Mouse (Mus musculus): ENCODE data around the gene Ncor1. TPM values are rescaled to one million over a fixed set of nuclear protein-coding genes. Genes with fewer than 3 reads are reported as not detected.

Ncor1 gene
- polyA plus RNA-seq, 1 experiment from 2014 or later = 209 TPM

DNA sequence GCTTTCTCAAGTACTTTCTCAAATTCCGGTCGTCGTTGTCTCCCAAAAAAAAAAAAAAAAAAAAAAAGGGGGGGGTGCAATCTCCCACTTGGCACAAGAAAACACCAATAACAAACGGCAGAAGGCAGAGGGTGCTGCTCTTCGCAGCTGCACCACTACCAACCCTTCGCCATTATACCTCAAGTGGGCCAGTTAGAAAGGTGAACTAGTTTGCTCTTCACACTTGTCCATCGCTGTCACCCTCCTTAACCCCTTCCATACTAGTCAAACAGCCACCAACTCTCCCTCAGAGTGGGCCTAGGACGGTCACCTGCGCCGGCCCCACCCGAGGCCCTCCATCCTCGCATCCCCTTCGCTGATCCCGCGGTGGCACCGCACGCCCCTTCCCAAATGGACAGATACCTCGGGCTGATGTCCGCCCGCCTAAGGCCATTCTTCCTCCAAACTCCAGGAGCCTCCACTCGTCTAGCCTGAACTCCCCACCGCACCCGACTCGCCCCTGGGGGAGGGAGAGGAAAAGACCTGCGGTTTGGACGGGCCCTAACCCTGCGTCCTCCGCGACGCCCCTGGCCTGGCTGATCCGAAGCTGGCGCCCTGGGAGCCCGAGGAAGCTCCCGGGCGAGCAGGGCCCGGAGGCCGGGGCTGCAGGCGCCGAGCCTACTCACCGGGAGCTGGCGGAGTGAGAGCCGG, 1.7 kb downstream of the Ncor1 start:
- peak overlapping the region; percentile 73 for H3K4me2 ChIP-seq (replicated peaks)
- peak overlapping the region; percentile 99 for H3K9ac ChIP-seq (replicated peaks)
- under 1% methylated on average over 34 of the region's 42 CpGs for WGBS
- peaks cover 10% of the 10 kb centered on the region for H3K4me1 ChIP-seq
- peak; percentile 84 for ATAC-seq (ENCODE audit: low FRiP score, low read depth)
- no peaks in the 10 kb centered on the region for H3K27me3 ChIP-seq
- no peaks in the 10 kb centered on the region for H3K36me3 ChIP-seq
- no peaks in the 10 kb centered on the region for H3K9me3 ChIP-seq
- peak overlapping the region; percentile 97 for H3K27ac ChIP-seq (replicated peaks)
- peak overlapping the region; percentile 95 for H3K4me3 ChIP-seq

DNA sequence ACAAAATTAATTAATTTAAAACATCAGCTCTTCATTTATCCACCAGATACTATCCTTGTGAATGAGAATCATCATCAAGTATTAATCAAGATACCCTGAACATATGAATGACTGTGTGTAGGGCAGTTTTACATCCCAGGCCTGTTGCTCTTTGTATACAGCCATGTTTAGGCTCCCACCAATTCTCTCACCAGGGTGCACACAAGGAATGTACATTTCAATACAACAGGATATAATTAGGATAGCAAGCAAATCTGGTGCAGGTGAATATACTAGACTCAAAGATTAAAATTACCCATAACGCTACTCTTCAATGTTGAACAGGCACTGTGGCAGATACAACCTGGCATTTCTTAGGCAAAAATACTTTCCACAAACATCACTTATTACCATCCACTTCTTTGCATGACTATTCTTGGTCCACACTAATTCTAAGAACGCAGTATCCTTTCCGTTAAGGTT, 2.3 kb downstream of the Ncor1 start:
- peak overlapping the region; percentile 73 for H3K4me2 ChIP-seq (replicated peaks)
- peak overlapping the region; percentile 99 for H3K9ac ChIP-seq (replicated peaks)
- peak overlapping the region; percentile 97 for H3K27ac ChIP-seq (replicated peaks)
- H3K4me3 ChIP-seq = peak overlapping the region; percentile 95
- peaks cover 10% of the 10 kb centered on the region for H3K4me1 ChIP-seq
- no peaks in the 10 kb centered on the region for H3K27me3 ChIP-seq
- 9% methylated on average over 3 of the region's 3 CpGs for WGBS
- H3K36me3 ChIP-seq = no peaks in the 10 kb centered on the region
- H3K9me3 ChIP-seq = no peaks in the 10 kb centered on the region
- no peak for ATAC-seq (ENCODE audit: low FRiP score, low read depth)

DNA sequence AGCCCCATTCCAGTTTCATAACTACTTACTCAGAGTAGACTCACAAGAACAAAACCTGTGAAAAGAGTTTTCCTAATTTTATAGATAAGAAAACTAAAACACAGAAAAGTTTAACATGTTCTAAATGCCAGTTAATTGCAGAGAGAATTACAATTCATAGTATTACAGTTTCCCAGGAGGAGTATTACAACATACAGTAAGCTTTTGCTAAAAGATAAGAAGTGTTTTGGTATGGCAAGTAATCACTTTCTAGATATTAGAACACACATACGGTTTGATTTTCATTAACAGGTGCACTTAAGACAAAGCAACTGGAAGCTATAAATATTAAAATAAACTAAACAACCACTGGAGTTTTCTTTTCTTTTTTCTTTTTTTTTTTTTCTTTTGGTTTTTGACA, 3.1 kb downstream of the Ncor1 start:
- no peak for ATAC-seq (ENCODE audit: low FRiP score, low read depth)
- Histone ChIP-seq H3K4me2 (replicated peaks) (peak overlapping the region; percentile 73), H3K36me3 (no peaks in the 10 kb centered on the region), H3K4me3 (no peak overlapping the region), H3K27ac (replicated peaks) (no peak overlapping the region), H3K9ac (replicated peaks) (0 out of 2 replicates have a peak overlapping the region, but pooled peaks have one; percentile 99), H3K27me3 (no peaks in the 10 kb centered on the region), H3K4me1 (peaks cover 10% of the 10 kb centered on the region), H3K9me3 (no peaks in the 10 kb centered on the region)
- WGBS = 89% methylated on average over 1 of the region's 1 CpGs

DNA sequence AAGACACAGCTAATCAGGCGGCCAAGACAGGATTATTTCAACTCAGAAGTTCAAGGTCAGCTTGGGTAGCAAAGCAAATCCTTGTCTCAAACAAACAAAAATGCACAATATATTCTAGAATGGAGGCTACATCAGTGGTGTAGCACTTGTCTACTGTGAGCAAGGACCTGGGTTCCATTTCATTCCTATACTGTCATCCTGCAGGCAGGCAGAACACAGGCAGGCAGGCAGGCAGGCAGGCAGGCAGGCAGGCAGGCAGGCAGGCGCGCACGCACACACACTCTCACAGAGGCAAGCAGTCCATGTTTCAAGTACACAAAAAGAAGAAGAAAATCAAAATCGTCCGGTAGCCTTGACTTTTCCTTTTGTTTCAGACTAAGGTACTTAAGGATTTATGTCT, 9.4 kb downstream of the Ncor1 start:
- peaks cover 10% of the 10 kb centered on the region; the same call in 1 of the 2 replicates for H3K36me3 ChIP-seq

DNA sequence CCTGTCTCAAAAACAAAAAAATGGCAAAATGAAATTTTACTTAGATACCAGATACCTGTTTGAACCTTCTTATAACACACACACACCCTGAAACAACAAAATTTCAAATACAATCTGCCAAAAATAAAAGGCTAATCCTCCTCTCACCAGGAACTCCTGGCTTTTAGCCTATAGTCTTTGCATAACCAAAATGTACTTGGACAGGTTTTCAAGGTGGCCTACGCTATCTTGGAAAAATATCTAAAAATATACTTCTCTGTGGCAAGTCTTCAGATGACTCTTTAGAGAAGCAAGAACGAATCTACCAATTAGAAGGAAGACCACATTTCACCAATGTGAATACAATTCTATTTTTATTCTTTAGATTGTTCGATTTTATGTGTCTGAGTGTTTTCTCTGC, 12.5 kb downstream of the Ncor1 start:
- no peak overlapping the region for H3K27ac ChIP-seq (replicated peaks)
- no peak for ATAC-seq (ENCODE audit: low FRiP score, low read depth)
- no peaks in the 10 kb centered on the region for H3K4me1 ChIP-seq
- H3K4me3 ChIP-seq = no peak overlapping the region
- 95% methylated on average over 3 of the region's 3 CpGs for WGBS
- H3K36me3 ChIP-seq = peaks cover 10% of the 10 kb centered on the region; the same call in 1 of the 2 replicates
- no peaks in the 10 kb centered on the region for H3K27me3 ChIP-seq
- H3K9me3 ChIP-seq = no peaks in the 10 kb centered on the region
- H3K9ac ChIP-seq (replicated peaks) = no peak overlapping the region
- no peak overlapping the region for H3K4me2 ChIP-seq (replicated peaks)

More for the DNA sequence above, 9.4 kb downstream of the Ncor1 start:
- Histone ChIP-seq H3K27ac (replicated peaks) (no peak overlapping the region), H3K9ac (replicated peaks) (no peak overlapping the region), H3K4me3 (no peak overlapping the region), H3K4me1 (no peaks in the 10 kb centered on the region), H3K27me3 (no peaks in the 10 kb centered on the region), H3K9me3 (no peaks in the 10 kb centered on the region), H3K4me2 (replicated peaks) (no peak overlapping the region)
- ATAC-seq (ENCODE audit: low FRiP score, low read depth) = no peak
- 97% methylated on average over 6 of the region's 6 CpGs for WGBS

DNA sequence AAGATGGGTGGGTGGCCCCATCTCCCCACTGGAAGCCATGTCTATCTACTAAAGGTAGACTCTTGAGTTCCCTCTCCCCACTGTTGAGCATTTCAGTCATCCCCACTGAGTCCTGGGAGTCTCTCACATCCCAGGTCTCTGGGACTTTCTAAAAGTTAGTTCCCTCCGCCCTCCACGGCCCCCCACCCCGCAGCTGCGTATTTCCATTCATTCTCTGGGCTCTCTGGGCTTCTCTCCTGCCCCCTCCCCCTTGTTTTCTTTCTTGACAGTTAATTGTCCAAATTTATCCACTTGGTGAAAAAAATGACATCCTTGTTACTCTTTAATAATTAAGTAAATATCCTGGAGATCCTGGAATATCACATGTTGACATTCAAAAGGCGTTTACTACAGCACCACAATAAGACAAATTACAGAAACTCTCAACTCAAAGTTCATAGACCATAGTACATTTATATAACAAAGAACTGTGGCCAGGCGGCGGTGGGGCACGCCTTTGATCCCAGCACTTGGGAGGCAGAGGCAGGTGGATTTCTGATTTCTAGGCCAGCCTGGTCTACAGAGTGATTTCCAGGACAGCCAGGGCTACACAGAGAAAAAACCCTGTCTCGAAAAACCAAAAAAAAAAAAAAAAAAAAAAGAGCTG, 17.5 kb downstream of the Ncor1 start:
- Histone ChIP-seq H3K4me3 (no peak overlapping the region), H3K4me2 (replicated peaks) (no peak overlapping the region), H3K36me3 (peaks cover 18% of the 10 kb centered on the region), H3K4me1 (no peaks in the 10 kb centered on the region), H3K9ac (replicated peaks) (no peak overlapping the region), H3K27me3 (no peaks in the 10 kb centered on the region), H3K27ac (replicated peaks) (no peak overlapping the region), H3K9me3 (no peaks in the 10 kb centered on the region)
- 96% methylated on average over 9 of the region's 9 CpGs for WGBS
- no peak for ATAC-seq (ENCODE audit: low FRiP score, low read depth)

DNA sequence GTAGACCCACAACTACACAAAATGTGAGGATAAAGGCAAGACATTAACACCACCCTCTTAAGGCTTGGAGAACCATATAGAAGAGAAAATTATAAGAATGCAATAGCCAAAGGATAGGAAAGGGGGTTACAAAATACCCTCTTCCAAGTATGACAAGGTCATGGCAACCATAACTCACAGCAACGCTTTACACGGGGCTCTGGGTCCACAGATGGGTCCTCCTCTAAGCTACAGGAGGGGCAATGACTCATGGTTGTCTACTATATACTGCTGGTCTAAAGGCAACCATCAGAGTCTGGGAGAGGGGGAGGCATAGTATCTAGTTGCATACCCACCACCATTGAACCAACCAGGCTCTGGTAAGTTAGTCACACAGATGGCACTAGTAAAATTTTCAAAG, 26.1 kb downstream of the Ncor1 start:
- H3K27ac ChIP-seq (replicated peaks) = no peak overlapping the region
- peaks cover 41% of the 10 kb centered on the region for H3K36me3 ChIP-seq
- H3K4me1 ChIP-seq = no peaks in the 10 kb centered on the region
- ATAC-seq (ENCODE audit: low FRiP score, low read depth) = no peak
- WGBS = 94% methylated on average over 2 of the region's 2 CpGs
- no peak overlapping the region for H3K4me3 ChIP-seq
- no peaks in the 10 kb centered on the region for H3K27me3 ChIP-seq
- H3K4me2 ChIP-seq (replicated peaks) = no peak overlapping the region
- H3K9me3 ChIP-seq = no peaks in the 10 kb centered on the region
- no peak overlapping the region for H3K9ac ChIP-seq (replicated peaks)

DNA sequence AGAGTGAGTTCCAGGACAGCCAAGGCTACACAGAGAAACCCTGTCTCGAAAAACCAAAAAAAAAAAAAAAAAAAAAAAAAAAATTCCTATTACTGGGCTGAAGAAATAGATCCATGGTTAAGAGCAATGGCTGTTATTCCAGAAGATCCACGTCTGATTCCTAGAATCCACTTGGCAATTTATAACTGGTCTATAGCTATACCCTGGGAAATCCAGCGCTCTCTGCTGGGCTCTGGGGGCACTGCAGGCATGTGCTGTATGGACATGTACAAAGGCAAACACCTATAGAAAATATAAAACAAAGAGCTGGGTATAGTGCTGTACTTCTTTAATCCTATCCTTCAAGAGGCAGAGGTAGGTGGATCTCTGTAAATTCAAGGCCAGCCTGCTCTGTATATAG, 31.2 kb downstream of the Ncor1 start:
- no peak overlapping the region for H3K9ac ChIP-seq (replicated peaks)
- H3K36me3 ChIP-seq = peaks cover 46% of the 10 kb centered on the region
- no peaks in the 10 kb centered on the region for H3K4me1 ChIP-seq
- H3K9me3 ChIP-seq = no peaks in the 10 kb centered on the region
- WGBS = 79% methylated on average over 2 of the region's 3 CpGs
- no peak overlapping the region for H3K4me3 ChIP-seq
- H3K27ac ChIP-seq (replicated peaks) = no peak overlapping the region
- no peak for ATAC-seq (ENCODE audit: low FRiP score, low read depth)
- no peak overlapping the region for H3K4me2 ChIP-seq (replicated peaks)
- no peaks in the 10 kb centered on the region for H3K27me3 ChIP-seq

DNA sequence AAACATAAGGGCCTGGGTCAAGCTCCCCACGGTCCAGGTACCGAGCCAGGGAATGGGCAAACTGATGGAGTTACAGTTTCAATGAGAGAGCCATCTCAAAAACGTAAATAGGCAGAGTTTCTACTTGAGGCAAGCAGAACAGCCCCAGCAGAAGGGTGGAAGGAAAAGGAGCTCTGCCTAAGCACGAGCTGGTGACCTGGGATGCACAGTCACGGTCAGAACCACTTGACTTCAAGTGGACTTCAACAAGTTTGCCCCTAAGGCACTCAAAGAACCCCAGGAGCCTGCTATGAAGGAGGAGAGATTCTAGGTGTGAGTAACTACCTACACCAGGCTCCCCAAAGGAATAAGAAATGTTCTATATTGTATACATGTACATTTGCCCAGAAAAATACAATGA, 32.1 kb downstream of the Ncor1 start:
- H3K27ac ChIP-seq (replicated peaks) = no peak overlapping the region
- no peak overlapping the region for H3K4me3 ChIP-seq
- no peaks in the 10 kb centered on the region for H3K27me3 ChIP-seq
- 81% methylated on average over 5 of the region's 5 CpGs for WGBS
- H3K9ac ChIP-seq (replicated peaks) = no peak overlapping the region
- H3K36me3 ChIP-seq = peaks cover 44% of the 10 kb centered on the region
- no peaks in the 10 kb centered on the region for H3K4me1 ChIP-seq
- H3K4me2 ChIP-seq (replicated peaks) = no peak overlapping the region
- no peaks in the 10 kb centered on the region for H3K9me3 ChIP-seq
- no peak for ATAC-seq (ENCODE audit: low FRiP score, low read depth)

DNA sequence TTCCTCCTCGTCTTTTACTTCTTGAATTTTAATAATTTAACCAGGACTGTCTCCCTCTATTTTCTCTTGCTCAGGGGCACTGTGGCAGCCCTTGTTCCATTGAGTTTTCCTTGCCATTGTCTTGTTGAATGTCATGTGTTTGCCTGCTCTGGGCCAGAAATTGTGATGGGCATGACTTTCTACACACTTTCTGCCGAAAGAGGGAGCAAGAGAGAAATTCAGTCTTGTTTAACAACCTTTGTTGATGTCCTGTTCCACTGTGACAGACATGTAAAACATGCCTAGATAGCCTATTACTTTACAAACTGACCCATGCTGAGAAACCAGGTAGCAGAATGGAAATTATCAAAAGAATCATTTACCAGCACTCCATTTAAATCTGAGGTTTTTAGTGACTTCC, 33.8 kb downstream of the Ncor1 start:
- Histone ChIP-seq H3K4me2 (replicated peaks) (no peak overlapping the region), H3K27me3 (no peaks in the 10 kb centered on the region), H3K4me1 (no peaks in the 10 kb centered on the region), H3K27ac (replicated peaks) (no peak overlapping the region), H3K4me3 (no peak overlapping the region), H3K36me3 (peaks cover 38% of the 10 kb centered on the region), H3K9me3 (no peaks in the 10 kb centered on the region), H3K9ac (replicated peaks) (no peak overlapping the region)
- WGBS = 76% methylated on average over 2 of the region's 2 CpGs
- no peak for ATAC-seq (ENCODE audit: low FRiP score, low read depth)

DNA sequence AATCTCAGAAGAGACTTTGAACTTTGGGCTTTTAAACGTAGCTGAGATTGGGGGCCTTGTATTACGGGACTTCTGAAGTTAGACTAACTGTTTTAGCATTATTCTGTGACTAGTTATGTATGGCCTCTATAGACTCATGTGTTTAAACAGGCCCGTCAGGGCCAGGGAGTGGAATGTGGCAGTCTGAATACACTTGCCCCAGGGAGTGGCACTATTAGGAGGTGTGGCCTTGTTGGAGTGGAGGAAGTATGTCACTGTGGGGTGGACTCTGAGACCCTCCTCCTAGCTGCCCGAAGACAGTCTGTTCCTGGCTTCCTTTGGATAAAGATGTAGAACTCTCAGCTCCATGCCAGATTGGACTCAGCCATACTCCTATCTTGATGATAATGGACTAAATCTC, 43.3 kb downstream of the Ncor1 start:
- H3K27ac ChIP-seq (replicated peaks) = no peak overlapping the region
- H3K4me3 ChIP-seq = no peak overlapping the region
- ATAC-seq (ENCODE audit: low FRiP score, low read depth) = no peak
- 94% methylated on average over 4 of the region's 4 CpGs for WGBS
- H3K9me3 ChIP-seq = no peaks in the 10 kb centered on the region
- H3K36me3 ChIP-seq = peaks cover 40% of the 10 kb centered on the region
- H3K9ac ChIP-seq (replicated peaks) = no peak overlapping the region
- H3K4me2 ChIP-seq (replicated peaks) = no peak overlapping the region
- H3K4me1 ChIP-seq = no peaks in the 10 kb centered on the region
- no peaks in the 10 kb centered on the region for H3K27me3 ChIP-seq

DNA sequence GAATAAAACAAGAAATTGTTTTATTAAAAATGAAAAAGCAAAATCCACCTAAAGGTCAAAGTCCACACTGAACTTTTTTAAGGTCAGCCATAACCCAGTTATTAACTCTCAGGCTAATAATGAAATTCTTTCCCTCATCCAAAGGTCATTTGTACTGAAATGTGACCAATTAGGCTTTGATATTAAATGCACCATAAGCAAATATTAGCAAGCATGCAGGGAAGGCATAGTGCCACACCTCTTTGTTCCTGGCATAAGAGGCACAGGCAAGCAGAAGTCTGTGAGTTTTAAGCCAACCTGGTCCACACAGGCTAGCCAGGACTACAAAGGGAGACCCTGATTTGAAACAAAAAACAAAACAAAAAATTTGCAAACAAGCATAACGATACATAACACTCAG, 48.7 kb downstream of the Ncor1 start:
- no peaks in the 10 kb centered on the region for H3K9me3 ChIP-seq
- ATAC-seq (ENCODE audit: low FRiP score, low read depth) = no peak
- no peak overlapping the region for H3K4me2 ChIP-seq (replicated peaks)
- no peaks in the 10 kb centered on the region for H3K4me1 ChIP-seq
- H3K9ac ChIP-seq (replicated peaks) = no peak overlapping the region
- H3K27me3 ChIP-seq = no peaks in the 10 kb centered on the region
- 97% methylated on average over 1 of the region's 1 CpGs for WGBS
- H3K36me3 ChIP-seq = peaks cover 32% of the 10 kb centered on the region
- H3K27ac ChIP-seq (replicated peaks) = no peak overlapping the region
- H3K4me3 ChIP-seq = no peak overlapping the region
